Mouse (Mus musculus): ENCODE measurements at regions not wholly inside any gene's neighbourhood (a gene's known extent, or its start where the extent isn't known, plus 50 kb on each side); places are given as distances from the start of the nearest gene placed in this dataset.

GRCm38 (mm10) chr16:85300092-85300853 lies 126.7 kb upstream of the App start:
- no peak for TF ChIP-seq CTCF (IDR thresholded peaks at IDR 0.05; ENCODE audit: borderline replicate concordance, extremely low read depth, insufficient read depth, insufficient read length)
- TF ChIP-seq POLR2A (IDR thresholded peaks at IDR 0.05; ENCODE audit: borderline replicate concordance, extremely low read depth, insufficient read depth, insufficient read length, poor library complexity, severe bottlenecking) = no peak
